ENCODE assay signal across 19 mouse cellular contexts in genomic region chr14:48417064-48417463, GRCm38 (mm10). TPM values are rescaled to one million over a fixed set of nuclear protein-coding genes. Genes with fewer than 3 reads are reported as not detected.
DNase-seq lines count a peak whose midpoint lies in the region; TF ChIP-seq lines count a peak whose summit lies in the region.
"Had no signal": no experiment of that assay in that cellular context is flagged by ENCODE, and none has a peak within 500 bp of the region (broad histone marks: within the 10 kb centered on the region; RNA-seq: fewer than 3 reads in every experiment).

No protein-coding gene starts in this region.

- no peaks in the 10 kb centered on the region for H3K4me1 ChIP-seq in lung, adult 2 months (ENCODE audit: control insufficient read depth, insufficient read depth, low read length)

- 75% methylated on average over 3 of the region's 3 CpGs for WGBS in lung, adult 2 months

- no peak for TF ChIP-seq POLR2A in lung, adult 2 months (IDR thresholded peaks at IDR 0.05; ENCODE audit: borderline replicate concordance, extremely low read depth, low read depth, low read length)

- H3K27ac ChIP-seq in gastrocnemius, adult 2 months, result peak overlapping the region; percentile 84
- H3K27ac ChIP-seq: embryonic facial prominence, embryonic 15.5 days; forebrain, embryonic 10.5 days; heart, embryonic 13.5 days; hindbrain, embryonic 15.5 days had no signal

- no peak for TF ChIP-seq CTCF in gastrocnemius, adult 2 months (IDR thresholded peaks at IDR 0.05)
- no peak for TF ChIP-seq CTCF in lung, adult 2 months (IDR thresholded peaks at IDR 0.05; ENCODE audit: insufficient read depth, low read length)

- peak; percentile 43 for DNase-seq in gastrocnemius, adult 2 months
- DNase-seq in gastrocnemius, postnatal 36 days, result no peak
- peak; percentile 42 for DNase-seq in lung, postnatal 10 days
- no peak for DNase-seq in lung, adult 2 months
- peak; percentile 18 for DNase-seq in gastrocnemius, postnatal 25 days
- DNase-seq in lung, postnatal 4 days, result peak; percentile 7 to 27
- no peak for DNase-seq in layer of hippocampus, postnatal 25 days (ENCODE audit: extremely low spot score in 1 of 2, low spot score in 1 of 2)
- DNase-seq: adrenal gland, adult 8-10 months; adrenal gland, postnatal 36 days; cerebellum, adult 11 months; cerebellum, adult 8-10 months; cerebellum, postnatal 14 days; embryo, embryonic 11 days; heart, postnatal 36 days had no signal

- intact Hi-C loops in gastrocnemius, adult 2 months (cut with DNase I), result loop anchor here (5.0 kb wide), 1 partner anchor 45 kb away; no protein-coding TSS in a partner anchor
- intact Hi-C loops in gastrocnemius, postnatal 36 days (cut with DNase I), result no loop called here

- H3K4me3 ChIP-seq in gastrocnemius, adult 2 months, result no peak overlapping the region
- H3K4me3 ChIP-seq in lung, adult 2 months (replicated peaks; ENCODE audit: extremely low read depth, low read depth, low read length), result no peak overlapping the region
- H3K4me3 ChIP-seq: embryonic facial prominence, embryonic 15.5 days; erythroblast, embryonic 14.5 days; forebrain, embryonic 10.5 days; heart, embryonic 13.5 days; hindbrain, embryonic 15.5 days had no signal

RNA-seq across cellular contexts. Expression of gene Tmem260, which starts 28.9 kb away (rescaled TPM):
- 1 to 10 TPM; 3.5 to 5.0 TPM for total RNA-seq in gastrocnemius, adult 2 months (2021)
- total RNA-seq in gastrocnemius, postnatal 36 days (2021), result 1 to 10 TPM; 3.9 to 4.0 TPM
- polyA plus RNA-seq in lung, adult 2 months (2012; rRNA removed), result 15.7 and 22.0 TPM in 2 replicates
- 1 to 10 TPM; 4.3 to 5.8 TPM for total RNA-seq in gastrocnemius, postnatal 25 days (2021)
- total RNA-seq in layer of hippocampus, postnatal 25 days (2021), result 10 to 100 TPM; 22.3 to 25.0 TPM

Comparison
In these comparisons a context has a peak if more than half of its experiments do, and no peak if none do; other contexts are left out.
1. DNase-seq: peak in gastrocnemius, adult 2 months (single experiment), lung, postnatal 10 days (single experiment), gastrocnemius, postnatal 25 days (single experiment) and lung, postnatal 4 days (2 of 2); none in gastrocnemius, postnatal 36 days (0 of 2), lung, adult 2 months (single experiment) and layer of hippocampus, postnatal 25 days (0 of 2).